Mouse (Mus musculus): ENCODE results near the gene Popdc3. TPM values are rescaled to one million over a fixed set of nuclear protein-coding genes. Genes with fewer than 3 reads are reported as not detected.
"Not testable (repeated sequence)": the region's sequence is repeated elsewhere in the genome, so short reads cannot be mapped to it uniquely, and the experiment has no call there.

Popdc3 gene
- total RNA-seq, 2 experiments from 2014 or later: not detected

GRCm38 (mm10) chr10:45303315-45304036 is 125.6 kb downstream of the Popdc3 start:
- ATAC-seq (replicated peaks; ENCODE audit: poor library complexity): no peak

GRCm38 (mm10) chr10:45305173-45305572 is 127.3 kb downstream of the Popdc3 start:
- no peak for ATAC-seq (replicated peaks; ENCODE audit: poor library complexity)

GRCm38 (mm10) chr10:45311129-45311528 is 133.2 kb downstream of the Popdc3 start:
- no peak for ATAC-seq (replicated peaks; ENCODE audit: poor library complexity)

- no peak for ATAC-seq (replicated peaks; ENCODE audit: poor library complexity)
Observed at GRCm38 (mm10) chr10:45311624-45312023, 133.7 kb downstream of the Popdc3 start.

- no peak for ATAC-seq (replicated peaks; ENCODE audit: poor library complexity)
Observed at GRCm38 (mm10) chr10:45314865-45315264, 137.0 kb downstream of the Popdc3 start.

- no peak for ATAC-seq (replicated peaks; ENCODE audit: poor library complexity)
Observed at GRCm38 (mm10) chr10:45318922-45319321, 141.0 kb downstream of the Popdc3 start.

GRCm38 (mm10) chr10:45320296-45320695 is 142.4 kb downstream of the Popdc3 start:
- no peak for ATAC-seq (replicated peaks; ENCODE audit: poor library complexity)

- no peak for ATAC-seq (replicated peaks; ENCODE audit: poor library complexity)
Observed at GRCm38 (mm10) chr10:45324159-45324558, 146.3 kb downstream of the Popdc3 start.

GRCm38 (mm10) chr10:45328196-45329000 is 150.5 kb downstream of the Popdc3 start:
- no peak for ATAC-seq (replicated peaks; ENCODE audit: poor library complexity)

- no peak for ATAC-seq (replicated peaks; ENCODE audit: poor library complexity)
Observed at GRCm38 (mm10) chr10:45334925-45335324, 157.0 kb downstream of the Popdc3 start.

GRCm38 (mm10) chr10:45335434-45336422 is 157.8 kb downstream of the Popdc3 start, which contains the start of gene Bves:
Gene Bves (plus strand): TSS chr10:45335772.
- ATAC-seq (replicated peaks; ENCODE audit: poor library complexity): no peak

GRCm38 (mm10) chr10:45339106-45339505 is 161.2 kb downstream of the Popdc3 start:
- ATAC-seq (replicated peaks; ENCODE audit: poor library complexity): no peak

GRCm38 (mm10) chr10:45344381-45344780 is 166.5 kb downstream of the Popdc3 start:
- no peak for ATAC-seq (replicated peaks; ENCODE audit: poor library complexity)

- no peak for ATAC-seq (replicated peaks; ENCODE audit: poor library complexity)
Observed at GRCm38 (mm10) chr10:45345217-45345616, 167.3 kb downstream of the Popdc3 start.

GRCm38 (mm10) chr10:45348143-45348542 is 170.2 kb downstream of the Popdc3 start:
- not testable (repeated sequence) for ATAC-seq (replicated peaks; ENCODE audit: poor library complexity)

GRCm38 (mm10) chr10:45356091-45356490 is 178.2 kb downstream of the Popdc3 start:
- no peak for ATAC-seq (replicated peaks; ENCODE audit: poor library complexity)

GRCm38 (mm10) chr10:45363396-45363795 is 185.5 kb downstream of the Popdc3 start:
- no peak for ATAC-seq (replicated peaks; ENCODE audit: poor library complexity)

GRCm38 (mm10) chr10:45366987-45367705 is 189.2 kb downstream of the Popdc3 start:
- no peak for ATAC-seq (replicated peaks; ENCODE audit: poor library complexity)
